Mouse (Mus musculus) midbrain, embryonic 11.5 days (tissue): ENCODE results near the gene Cd300ld5. TPM values are rescaled to one million over a fixed set of nuclear protein-coding genes. Genes with fewer than 3 reads are reported as not detected.
"Not testable (repeated sequence)": the region's sequence is repeated elsewhere in the genome, so short reads cannot be mapped to it uniquely, and the experiment has no call there.

Experiments
- ATAC-seq: fragments of 200-750 bp; cut with Nextera tagmentation; 2 replicates; pipeline ENCODE4 v1.8.0; 2017; ENCODE audit warnings: moderate TSS enrichment, moderate library complexity; ENCODE audit not compliant: low FRiP score
- DNase-seq: peaks from one replicate; pipeline ENCODE4 v3.0.0; 2015; ENCODE audit warnings: low spot score; ENCODE audit errors: missing footprints
- H3K27ac ChIP-seq: fragments of 300-500 bp; sonication (generic); 2 replicates; pipeline ENCODE4 v1.5.1; 2014; ENCODE audit warnings: low read depth, low read length
- H3K27me3 ChIP-seq: fragments of 300-500 bp; sonication (generic); 2 replicates; pipeline ENCODE4 v1.6.1; 2014; ENCODE audit warnings: mild to moderate bottlenecking, low read length, moderate library complexity, mixed read lengths; ENCODE audit not compliant: control insufficient read depth, insufficient read depth
- H3K36me3 ChIP-seq: fragments of 300-500 bp; sonication (generic); 2 replicates; pipeline ENCODE4 v1.6.1; 2014; ENCODE audit warnings: mild to moderate bottlenecking, low read length, moderate library complexity, mixed read lengths; ENCODE audit not compliant: control insufficient read depth, insufficient read depth
- H3K4me1 ChIP-seq: fragments of 300-500 bp; sonication (generic); 2 replicates; pipeline ENCODE4 v1.6.1; 2014; ENCODE audit warnings: low read length; ENCODE audit not compliant: control insufficient read depth, insufficient read depth
- H3K4me2 ChIP-seq: fragments of 300-500 bp; sonication (generic); 2 replicates; pipeline ENCODE4 v1.6.1; 2014; ENCODE audit warnings: mild to moderate bottlenecking, moderate library complexity
- H3K4me3 ChIP-seq: fragments of 300-500 bp; sonication (generic); 2 replicates; pipeline ENCODE4 v1.5.1; 2014; ENCODE audit warnings: low read depth, low read length
- H3K9ac ChIP-seq: fragments of 300-500 bp; sonication (generic); 2 replicates; pipeline ENCODE4 v1.6.1; 2014; ENCODE audit warnings: low read length
- H3K9me3 ChIP-seq: fragments of 300-500 bp; sonication (generic); 2 replicates; pipeline ENCODE4 v1.6.1; 2016; ENCODE audit warnings: low read length; ENCODE audit not compliant: control insufficient read depth
- WGBS: fragments of 180-500 bp; shearing (Covaris S2); extraction: QIAGEN DNeasy Blood & Tissue Kit; methylation state at CpG from one replicate; pipeline ENCODE4 v1.1.7; 2014; 5-methylcytosine and 5-hydroxymethylcytosine counted together
- polyA plus RNA-seq: library from polyadenylated mRNA; unstranded; fragments of >200 nt; fragmentation: Nextera tagmentation; extraction: Ambion mirVana; gene quantifications from 2 replicates; pipeline ENCODE4 v1.2.1, GENCODE M21; 2014

Cd300ld5 gene
- not detected in 2 replicates for polyA plus RNA-seq

DNA sequence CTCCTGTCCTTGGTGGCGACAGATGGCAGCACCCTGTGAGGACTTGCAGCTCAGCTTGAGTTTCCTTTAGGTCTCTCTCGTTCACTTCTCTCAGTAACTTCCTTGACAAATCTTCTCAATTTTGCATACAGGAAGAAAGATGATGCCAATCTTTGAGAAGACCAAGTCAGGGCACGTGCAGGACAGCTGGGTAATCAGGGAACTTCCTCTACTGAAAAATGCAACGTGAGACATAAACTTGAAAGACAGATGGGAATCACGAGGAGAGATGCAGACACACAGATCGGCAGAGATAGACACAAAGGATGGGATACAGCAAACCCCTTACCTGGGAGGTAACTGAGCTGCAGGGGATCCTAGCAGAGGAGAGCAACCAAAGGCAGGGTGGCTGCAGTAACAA lies at the start of gene Cd300ld5:
Gene Cd300ld5 (minus strand): TSS at position 101 of the 400 bp plus-strand sequence.
- H3K9ac ChIP-seq, ATAC-seq, H3K27ac ChIP-seq, H3K9me3 ChIP-seq, DNase-seq, H3K27me3 ChIP-seq, H3K4me2 ChIP-seq, H3K4me1 ChIP-seq, H3K4me3 ChIP-seq, H3K36me3 ChIP-seq: not testable (repeated sequence)
- no CpG with 5 or more reads among the region's 6 CpGs for WGBS

DNA sequence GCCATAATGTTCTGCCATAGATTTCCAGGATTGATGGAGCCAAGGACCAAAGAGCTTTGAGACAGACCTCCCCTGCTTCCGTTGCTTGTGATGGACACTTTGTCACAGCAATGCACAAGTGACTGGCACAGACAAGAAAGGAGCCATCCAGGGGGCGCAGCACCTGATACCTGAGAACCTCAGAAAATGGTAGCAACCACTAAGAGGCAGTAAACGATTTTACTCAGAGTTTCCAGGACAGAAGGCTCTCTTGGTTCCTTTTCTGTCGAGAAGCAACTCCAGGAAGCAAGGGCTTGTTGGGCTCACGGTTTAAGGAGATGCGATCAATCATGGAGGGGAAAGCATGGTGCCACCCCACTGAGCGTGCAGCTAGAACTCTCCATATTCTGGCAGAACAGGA lies 48.6 kb upstream of the Cd300ld5 start:
- H3K36me3 ChIP-seq, result no peaks in the 10 kb centered on the region
- no peak for DNase-seq
- no peak overlapping the region for H3K27ac ChIP-seq
- peaks cover 5% of the 10 kb centered on the region; the same call in 1 of the 2 replicates for H3K4me1 ChIP-seq
- H3K4me2 ChIP-seq, result no peak overlapping the region
- ATAC-seq, result no peak
- 72% methylated on average over 7 of the region's 7 CpGs for WGBS
- H3K9me3 ChIP-seq, result no peaks in the 10 kb centered on the region
- peaks cover 2% of the 10 kb centered on the region for H3K27me3 ChIP-seq
- H3K4me3 ChIP-seq, result no peak overlapping the region
- no peak overlapping the region for H3K9ac ChIP-seq

- Histone ChIP-seq H3K4me1 (peaks cover 5% of the 10 kb centered on the region; the same call in 1 of the 2 replicates), H3K9me3 (no peaks in the 10 kb centered on the region), H3K4me3 (no peak overlapping the region), H3K36me3 (no peaks in the 10 kb centered on the region), H3K4me2 (no peak overlapping the region), H3K9ac (no peak overlapping the region), H3K27me3 (no peaks in the 10 kb centered on the region), H3K27ac (no peak overlapping the region)
- DNase-seq, result no peak
- ATAC-seq, result no peak
- 65% methylated on average over 8 of the region's 8 CpGs for WGBS
Observed at GRCm38 (mm10) chr11:115085064-115085463, 47.5 kb upstream of the Cd300ld5 start.

DNA sequence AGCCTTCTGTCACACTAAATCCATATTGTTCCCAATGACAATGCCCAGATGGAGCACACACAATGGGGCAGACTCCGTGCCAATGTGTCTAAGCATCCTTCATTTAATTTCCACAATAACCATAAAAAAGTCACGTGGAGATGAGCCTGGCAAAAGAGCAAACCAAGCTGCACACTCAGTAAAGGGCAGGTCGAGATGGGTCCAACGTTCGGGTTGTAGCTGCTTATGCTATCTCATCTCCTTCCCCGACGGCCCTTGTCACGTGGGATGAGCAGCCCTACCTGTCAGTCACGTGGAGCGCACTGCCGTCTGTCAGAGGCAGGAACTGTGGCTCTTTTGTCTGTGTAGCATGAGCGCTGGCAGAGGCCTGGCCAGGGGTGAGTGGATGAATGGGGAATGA lies 47.0 kb upstream of the Cd300ld5 start:
- 0 out of 2 replicates have a peak, but pooled peaks have one; percentile 40 for ATAC-seq

DNA sequence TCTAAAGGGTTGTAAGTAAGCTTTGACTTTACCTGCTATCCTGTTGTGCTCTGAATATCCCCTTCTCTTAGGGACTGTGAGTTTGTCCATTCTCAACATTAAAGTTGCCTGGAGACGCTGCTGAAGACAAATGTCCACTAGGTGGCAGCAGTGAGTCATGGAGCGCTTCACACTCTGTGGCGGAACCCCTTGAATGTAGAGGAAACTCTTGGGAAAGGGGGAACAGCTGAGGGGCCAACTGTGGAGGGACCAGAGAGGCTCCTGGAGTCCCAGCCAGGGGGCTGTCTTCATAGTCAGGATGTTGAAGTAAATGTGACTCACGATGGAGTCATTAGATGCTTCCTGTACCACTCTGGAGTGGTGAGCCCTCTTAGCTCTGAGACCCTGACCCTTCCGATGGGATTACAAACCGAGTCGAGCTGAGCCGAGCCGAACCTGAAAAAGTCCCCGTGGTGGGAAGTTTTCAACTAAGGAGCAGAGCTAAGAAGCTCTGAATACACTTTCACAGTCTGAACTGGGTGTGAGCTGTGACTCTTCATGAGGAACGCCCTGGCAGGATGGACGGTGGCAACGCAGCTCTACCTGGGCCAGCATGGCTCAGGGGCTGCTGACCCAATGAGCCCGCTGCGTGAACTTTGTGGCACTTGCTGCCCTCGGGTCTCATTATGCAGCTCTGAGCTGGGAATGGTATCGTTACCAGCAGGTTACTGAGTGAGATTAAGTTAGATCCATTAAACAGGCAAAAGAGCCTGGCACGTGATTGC lies 46.0 kb upstream of the Cd300ld5 start:
- Histone ChIP-seq H3K27ac (no peak overlapping the region), H3K36me3 (no peaks in the 10 kb centered on the region), H3K27me3 (no peaks in the 10 kb centered on the region), H3K4me3 (no peak overlapping the region), H3K9me3 (no peaks in the 10 kb centered on the region), H3K4me1 (peaks cover 5% of the 10 kb centered on the region; the same call in 1 of the 2 replicates), H3K9ac (no peak overlapping the region), H3K4me2 (no peak overlapping the region)
- DNase-seq (peak; percentile 99), ATAC-seq (peak; percentile 33; the same call in 1 of the 2 replicates)
- WGBS, result 40% methylated on average over 18 of the region's 18 CpGs

More for the DNA sequence above, 47.0 kb upstream of the Cd300ld5 start:
- H3K4me2 ChIP-seq, result no peak overlapping the region
- no peak overlapping the region for H3K4me3 ChIP-seq
- no peaks in the 10 kb centered on the region for H3K36me3 ChIP-seq
- H3K9me3 ChIP-seq, result no peaks in the 10 kb centered on the region
- no peak overlapping the region for H3K9ac ChIP-seq
- H3K4me1 ChIP-seq, result peaks cover 5% of the 10 kb centered on the region; the same call in 1 of the 2 replicates
- WGBS, result 32% methylated on average over 12 of the region's 12 CpGs
- no peak for DNase-seq
- no peaks in the 10 kb centered on the region for H3K27me3 ChIP-seq
- H3K27ac ChIP-seq, result no peak overlapping the region

GRCm38 (mm10) chr11:115082196-115082595 lies 44.6 kb upstream of the Cd300ld5 start:
- no peak for ATAC-seq
- H3K4me1 ChIP-seq, result peaks cover 5% of the 10 kb centered on the region; the same call in 1 of the 2 replicates
- no peak for DNase-seq
- H3K36me3 ChIP-seq, result no peaks in the 10 kb centered on the region
- WGBS, result 75% methylated on average over 6 of the region's 6 CpGs
- no peak overlapping the region for H3K27ac ChIP-seq
- no peak overlapping the region for H3K4me3 ChIP-seq
- H3K9me3 ChIP-seq, result no peaks in the 10 kb centered on the region
- H3K9ac ChIP-seq, result no peak overlapping the region
- H3K4me2 ChIP-seq, result no peak overlapping the region
- no peaks in the 10 kb centered on the region for H3K27me3 ChIP-seq

DNA sequence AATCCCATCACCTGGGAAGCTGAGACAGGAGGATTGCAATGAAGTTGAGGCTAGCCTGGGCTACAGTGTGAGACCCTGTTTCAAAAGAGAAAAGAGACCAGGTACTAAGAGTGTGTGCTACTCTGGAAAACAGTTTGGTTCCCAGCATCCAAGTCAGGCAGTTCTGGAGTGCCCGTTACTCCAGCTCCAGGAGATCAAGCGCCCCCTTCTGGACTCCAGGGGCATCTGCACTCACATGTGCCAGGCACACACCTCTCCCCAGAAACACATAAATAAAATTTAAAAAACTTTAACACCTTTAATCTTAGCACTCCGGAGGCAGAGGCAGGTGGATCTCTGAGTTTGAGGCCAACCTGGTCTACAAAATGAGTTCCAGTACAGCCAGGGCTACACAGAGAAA lies 43.8 kb upstream of the Cd300ld5 start:
- no peak for ATAC-seq
- H3K4me2 ChIP-seq, result no peak overlapping the region
- WGBS, result 68% methylated on average over 3 of the region's 3 CpGs

DNA sequence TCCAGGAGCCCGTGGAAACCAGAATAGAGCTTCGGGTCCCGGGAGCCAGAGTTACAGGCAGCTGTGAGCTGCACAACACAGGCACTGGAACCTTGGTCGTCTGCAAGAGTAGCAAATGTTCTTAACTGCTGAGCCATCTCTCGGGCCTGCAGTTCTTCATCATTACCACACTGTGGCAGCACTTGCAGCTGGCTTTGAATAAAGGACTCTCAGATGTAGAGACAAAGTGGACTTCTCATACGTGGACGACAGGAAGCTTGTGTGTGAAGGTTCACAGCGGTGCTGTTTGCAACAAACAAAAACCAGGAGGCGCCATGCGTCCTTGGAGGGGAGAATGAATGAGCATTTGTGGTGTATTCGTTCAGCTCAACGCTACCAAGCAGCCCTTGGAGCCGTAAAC lies 43.3 kb upstream of the Cd300ld5 start:
- H3K27ac ChIP-seq, result no peak overlapping the region
- no peak overlapping the region for H3K4me3 ChIP-seq
- H3K4me2 ChIP-seq, result no peak overlapping the region
- H3K9me3 ChIP-seq, result no peaks in the 10 kb centered on the region
- no peak overlapping the region for H3K9ac ChIP-seq
- ATAC-seq (no peak), DNase-seq (peak; percentile 92)
- H3K27me3 ChIP-seq, result no peaks in the 10 kb centered on the region
- 42% methylated on average over 13 of the region's 13 CpGs for WGBS
- peaks cover 5% of the 10 kb centered on the region; the same call in 1 of the 2 replicates for H3K4me1 ChIP-seq
- H3K36me3 ChIP-seq, result no peaks in the 10 kb centered on the region

More for the DNA sequence above, 43.8 kb upstream of the Cd300ld5 start:
- H3K4me1 ChIP-seq, result peaks cover 5% of the 10 kb centered on the region; the same call in 1 of the 2 replicates
- H3K27ac ChIP-seq, result no peak overlapping the region
- H3K36me3 ChIP-seq, result no peaks in the 10 kb centered on the region
- no peaks in the 10 kb centered on the region for H3K27me3 ChIP-seq
- DNase-seq, result no peak
- no peak overlapping the region for H3K4me3 ChIP-seq
- H3K9ac ChIP-seq, result no peak overlapping the region
- no peaks in the 10 kb centered on the region for H3K9me3 ChIP-seq

DNA sequence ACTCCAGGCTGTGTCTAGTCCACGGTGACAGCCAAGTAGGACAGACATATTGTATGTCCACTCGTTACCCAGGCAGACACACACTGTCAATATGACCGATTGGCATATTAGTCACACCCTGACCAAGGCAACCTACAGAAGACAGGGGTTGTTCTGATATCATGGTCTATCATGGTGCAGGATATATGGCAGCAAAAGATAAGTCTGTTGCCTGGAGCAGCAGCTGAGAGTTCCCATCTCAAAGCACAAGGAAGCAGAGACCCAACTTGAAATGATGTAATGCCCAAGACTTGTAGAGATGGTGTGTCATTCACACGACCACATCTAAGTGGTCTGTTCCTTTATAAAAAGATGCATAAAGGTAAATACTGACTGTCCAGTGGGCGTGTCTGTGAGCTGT lies 41.1 kb upstream of the Cd300ld5 start:
- Histone ChIP-seq H3K9me3 (no peaks in the 10 kb centered on the region), H3K4me1 (no peaks in the 10 kb centered on the region), H3K4me3 (no peak overlapping the region), H3K27me3 (no peaks in the 10 kb centered on the region; the same call in 1 of the 2 replicates), H3K27ac (no peak overlapping the region), H3K36me3 (no peaks in the 10 kb centered on the region), H3K9ac (no peak overlapping the region), H3K4me2 (no peak overlapping the region)
- ATAC-seq (no peak), DNase-seq (no peak)
- WGBS, result 82% methylated on average over 5 of the region's 5 CpGs
